ENCODE assay signal across 22 mouse cellular contexts in genomic region chr6:104602894-104603293, GRCm38 (mm10).
DNase-seq lines count a peak whose midpoint lies in the region; ATAC-seq and TF ChIP-seq lines count a peak whose summit lies in the region.
"Had no signal": no experiment of that assay in that cellular context is flagged by ENCODE, and none has a peak within 500 bp of the region (broad histone marks: within the 10 kb centered on the region; RNA-seq: fewer than 3 reads in every experiment).

No protein-coding gene starts in this region.

- H3K27ac ChIP-seq in hindbrain, embryonic 12.5 days, result no peak overlapping the region
- H3K27ac ChIP-seq in hindbrain, embryonic 10.5 days, result no peak overlapping the region
- H3K27ac ChIP-seq in neural tube, embryonic 13.5 days (replicated peaks), result 0 out of 2 replicates have a peak overlapping the region, but pooled peaks have one; percentile 42
- no peak overlapping the region for H3K27ac ChIP-seq in neural tube, embryonic 14.5 days (ENCODE audit: low read depth, low read length)
- H3K27ac ChIP-seq in neural tube, embryonic 15.5 days (replicated peaks), result no peak overlapping the region; the same call in 1 of the 2 replicates
- no peak overlapping the region for H3K27ac ChIP-seq in ES-E14 (ENCODE audit: insufficient read depth, low read depth, low read length, poor library complexity, severe bottlenecking)

- 0 out of 2 replicates have a peak, but pooled peaks have one; percentile 53 for ATAC-seq in hindbrain, embryonic 12.5 days (ENCODE audit: low FRiP score)
- no peak for ATAC-seq in neural tube, embryonic 13.5 days (ENCODE audit: low read depth)
- peak; percentile 52; the same call in 1 of the 2 replicates for ATAC-seq in neural tube, embryonic 14.5 days (ENCODE audit: low read depth)
- no peak for ATAC-seq in neural tube, embryonic 15.5 days (ENCODE audit: low FRiP score)
- ATAC-seq: activated CD4-positive, CD25-positive, alpha-beta regulatory T cell, adult 4 months; CD4-positive, CD25-positive, alpha-beta regulatory T cell, adult 4 months; Patski had no signal

- no peak overlapping the region for H3K4me2 ChIP-seq in hindbrain, embryonic 12.5 days (replicated peaks)
- H3K4me2 ChIP-seq in neural tube, embryonic 13.5 days, result no peak overlapping the region
- H3K4me2 ChIP-seq in neural tube, embryonic 14.5 days (ENCODE audit: low read depth, low read length), result no peak overlapping the region
- H3K4me2 ChIP-seq in neural tube, embryonic 15.5 days, result no peak overlapping the region

- no peaks in the 10 kb centered on the region for H3K36me3 ChIP-seq in hindbrain, embryonic 12.5 days
- no peaks in the 10 kb centered on the region for H3K36me3 ChIP-seq in hindbrain, embryonic 10.5 days
- no peaks in the 10 kb centered on the region for H3K36me3 ChIP-seq in neural tube, embryonic 13.5 days
- H3K36me3 ChIP-seq in neural tube, embryonic 14.5 days (ENCODE audit: control insufficient read depth, insufficient read depth, low read length), result no peaks in the 10 kb centered on the region
- H3K36me3 ChIP-seq in neural tube, embryonic 15.5 days, result no peaks in the 10 kb centered on the region
- no peaks in the 10 kb centered on the region for H3K36me3 ChIP-seq in ES-E14 (ENCODE audit: control insufficient read depth, insufficient read depth, low read length, poor library complexity, severe bottlenecking)
- H3K36me3 ChIP-seq: G1E had no signal

- no peak for DNase-seq in hindbrain, embryonic 10.5 days (ENCODE audit: low spot score)
- no peak for DNase-seq in neural tube, embryonic 10.5 days (ENCODE audit: extremely low spot score, low spot score)
- DNase-seq in ES-E14 (ENCODE audit: low read depth, low spot score), result no peak
- no peak for DNase-seq in kidney, postnatal 10 days
- DNase-seq: adrenal gland, adult 2 months; adrenal gland, adult 8-10 months; adrenal gland, postnatal 10 days; adrenal gland, postnatal 14 days; adrenal gland, postnatal 25 days; adrenal gland, postnatal 36 days; B cell, adult 2 months; cerebellum, adult 11 months; cerebellum, adult 11-12 months had no signal

- H3K27me3 ChIP-seq in hindbrain, embryonic 12.5 days, result no peaks in the 10 kb centered on the region
- H3K27me3 ChIP-seq in hindbrain, embryonic 10.5 days (ENCODE audit: insufficient read depth, poor library complexity, severe bottlenecking), result no peaks in the 10 kb centered on the region
- no peaks in the 10 kb centered on the region for H3K27me3 ChIP-seq in neural tube, embryonic 13.5 days
- H3K27me3 ChIP-seq in neural tube, embryonic 14.5 days (ENCODE audit: control insufficient read depth, insufficient read depth, low read length), result no peaks in the 10 kb centered on the region
- H3K27me3 ChIP-seq in neural tube, embryonic 15.5 days (replicated peaks), result no peaks in the 10 kb centered on the region
- H3K27me3 ChIP-seq: CH12.LX, Patski had no signal

- H3K4me1 ChIP-seq in hindbrain, embryonic 12.5 days, result 0 out of 2 replicates have a peak, but pooled peaks cover 3% of the 10 kb centered on the region
- no peaks in the 10 kb centered on the region for H3K4me1 ChIP-seq in hindbrain, embryonic 10.5 days (replicated peaks)
- peaks cover 22% of the 10 kb centered on the region for H3K4me1 ChIP-seq in neural tube, embryonic 13.5 days (replicated peaks)
- H3K4me1 ChIP-seq in neural tube, embryonic 14.5 days (ENCODE audit: control insufficient read depth, insufficient read depth, low read length), result peaks cover 10% of the 10 kb centered on the region
- peaks cover 8% of the 10 kb centered on the region for H3K4me1 ChIP-seq in neural tube, embryonic 15.5 days
- H3K4me1 ChIP-seq in ES-E14 (ENCODE audit: control insufficient read depth in 2 of 2, insufficient read depth in 2 of 2, low read length in 2 of 2, poor library complexity in 1 of 2), result no peaks in the 10 kb centered on the region

- in situ Hi-C loops in ES-E14 (cut with MboI; ENCODE audit: low sequenced_read_pairs in 2 of 2, unreplicated experiment in 2 of 2), result no loop called here

- no peak overlapping the region for H3K4me3 ChIP-seq in hindbrain, embryonic 12.5 days
- no peak overlapping the region for H3K4me3 ChIP-seq in hindbrain, embryonic 10.5 days
- no peak overlapping the region for H3K4me3 ChIP-seq in neural tube, embryonic 13.5 days
- no peak overlapping the region for H3K4me3 ChIP-seq in neural tube, embryonic 14.5 days (ENCODE audit: low read depth, low read length)
- H3K4me3 ChIP-seq in neural tube, embryonic 15.5 days (replicated peaks), result no peak overlapping the region
- no peak overlapping the region for H3K4me3 ChIP-seq in ES-E14 (ENCODE audit: insufficient read depth in 1 of 2, low read depth in 1 of 2, low read length in 2 of 2, poor library complexity in 1 of 2, severe bottlenecking in 1 of 2)

- H3K9ac ChIP-seq in hindbrain, embryonic 12.5 days, result no peak overlapping the region
- H3K9ac ChIP-seq in neural tube, embryonic 13.5 days, result no peak overlapping the region
- no peak overlapping the region for H3K9ac ChIP-seq in neural tube, embryonic 14.5 days (replicated peaks; ENCODE audit: low read depth, low read length)
- H3K9ac ChIP-seq in neural tube, embryonic 15.5 days (replicated peaks), result no peak overlapping the region
- H3K9ac ChIP-seq in ES-E14 (ENCODE audit: insufficient read depth, low read depth, low read length, poor library complexity, severe bottlenecking), result no peak overlapping the region

- H3K9me3 ChIP-seq in hindbrain, embryonic 12.5 days (replicated peaks), result no peaks in the 10 kb centered on the region
- H3K9me3 ChIP-seq in hindbrain, embryonic 10.5 days, result no peaks in the 10 kb centered on the region
- H3K9me3 ChIP-seq in neural tube, embryonic 13.5 days, result no peaks in the 10 kb centered on the region
- H3K9me3 ChIP-seq in neural tube, embryonic 14.5 days (ENCODE audit: control insufficient read depth, low read length), result no peaks in the 10 kb centered on the region
- H3K9me3 ChIP-seq in neural tube, embryonic 15.5 days (replicated peaks), result no peaks in the 10 kb centered on the region
- H3K9me3 ChIP-seq in ES-E14 (ENCODE audit: control insufficient read depth, insufficient read depth, low read depth, low read length), result no peaks in the 10 kb centered on the region
- H3K9me3 ChIP-seq: G1E had no signal

TF ChIP-seq in ES-E14, 5 proteins besides CTCF, POLR2A, EP300 and RAD21:
- TF ChIP-seq ZC3H11A (IDR thresholded peaks at IDR 0.05; ENCODE audit: borderline replicate concordance, low read depth, low read length) (no peak), MAFK (IDR thresholded peaks at IDR 0.05; ENCODE audit: insufficient read depth, low read depth, low read length) (peak; percentile 67), ZNF384 (IDR thresholded peaks at IDR 0.05; ENCODE audit: low read depth, low read length) (no peak), CHD2 (IDR thresholded peaks at IDR 0.05; ENCODE audit: low read depth, low read length) (no peak), HCFC1 (IDR thresholded peaks at IDR 0.05; ENCODE audit: borderline replicate concordance, insufficient read depth, low read length) (no peak)

Comparison
In these comparisons a context has a peak if more than half of its experiments do, and no peak if none do; other contexts are left out.
1. ATAC-seq: peak in hindbrain, embryonic 12.5 days (single experiment) and neural tube, embryonic 14.5 days (single experiment); none in neural tube, embryonic 13.5 days (single experiment) and neural tube, embryonic 15.5 days (single experiment).